Mouse (Mus musculus) right cerebral cortex, postnatal 10 days (tissue): ENCODE measurements around the gene Ece1.
A peak's percentile ranks its signal among the peaks of the same experiment; 100 is the strongest.
"Not testable (repeated sequence)": the region's sequence is repeated elsewhere in the genome, so short reads cannot be mapped to it uniquely, and the experiment has no call there.

Experiments
- DNase-seq, 2 experiments: peaks; one replicate each; pipeline ENCODE4 v3.0.0; 2021; ENCODE audit warnings: low spot score in 2 of 2

Gene Ece1

DNA sequence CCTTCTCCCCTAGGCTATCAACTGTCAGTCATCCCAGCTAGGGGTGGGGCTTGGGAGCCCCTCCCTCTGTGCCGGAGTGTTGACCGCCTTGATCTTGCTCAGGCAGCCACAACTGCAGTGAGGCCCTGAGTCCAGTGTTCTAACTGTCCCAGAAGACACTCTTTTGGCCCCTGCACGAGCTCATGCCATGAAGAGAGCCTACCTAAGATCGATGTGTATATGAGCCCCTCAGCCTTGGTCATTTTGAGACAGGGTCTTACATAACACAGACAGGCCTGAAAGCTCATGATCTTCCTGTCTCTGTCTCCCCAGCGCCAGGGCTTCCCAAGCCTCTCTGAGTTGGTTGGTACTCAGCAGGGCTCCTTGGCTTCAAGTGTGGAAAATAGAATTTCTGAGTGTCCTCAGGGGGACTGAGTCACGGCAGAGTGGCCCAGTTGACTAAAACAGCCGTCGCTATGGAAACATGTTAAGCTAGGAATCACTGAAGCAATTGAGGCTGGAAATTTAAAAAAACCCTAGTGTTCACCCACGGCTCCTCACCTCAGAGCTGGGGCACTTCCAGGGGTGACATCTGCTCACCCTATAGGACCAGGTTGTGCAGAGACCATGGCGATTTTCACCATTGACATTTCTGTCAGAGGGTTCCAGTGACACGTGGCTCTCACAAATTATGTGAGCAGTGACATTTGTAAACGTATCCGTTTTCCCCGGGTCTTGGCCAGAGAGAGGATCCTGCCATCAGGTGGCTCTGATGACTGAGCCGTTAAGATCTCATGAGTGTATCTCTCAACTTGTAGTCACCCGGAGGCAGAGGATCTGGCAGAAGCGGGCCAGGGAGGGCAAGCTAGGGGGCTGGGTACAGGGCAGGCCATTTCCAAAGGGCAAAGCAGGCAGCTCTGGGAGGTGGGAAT, 80.1 kb downstream of the Ece1 start:
- peak in 1 of 2 experiments; percentile 66 for DNase-seq

DNA sequence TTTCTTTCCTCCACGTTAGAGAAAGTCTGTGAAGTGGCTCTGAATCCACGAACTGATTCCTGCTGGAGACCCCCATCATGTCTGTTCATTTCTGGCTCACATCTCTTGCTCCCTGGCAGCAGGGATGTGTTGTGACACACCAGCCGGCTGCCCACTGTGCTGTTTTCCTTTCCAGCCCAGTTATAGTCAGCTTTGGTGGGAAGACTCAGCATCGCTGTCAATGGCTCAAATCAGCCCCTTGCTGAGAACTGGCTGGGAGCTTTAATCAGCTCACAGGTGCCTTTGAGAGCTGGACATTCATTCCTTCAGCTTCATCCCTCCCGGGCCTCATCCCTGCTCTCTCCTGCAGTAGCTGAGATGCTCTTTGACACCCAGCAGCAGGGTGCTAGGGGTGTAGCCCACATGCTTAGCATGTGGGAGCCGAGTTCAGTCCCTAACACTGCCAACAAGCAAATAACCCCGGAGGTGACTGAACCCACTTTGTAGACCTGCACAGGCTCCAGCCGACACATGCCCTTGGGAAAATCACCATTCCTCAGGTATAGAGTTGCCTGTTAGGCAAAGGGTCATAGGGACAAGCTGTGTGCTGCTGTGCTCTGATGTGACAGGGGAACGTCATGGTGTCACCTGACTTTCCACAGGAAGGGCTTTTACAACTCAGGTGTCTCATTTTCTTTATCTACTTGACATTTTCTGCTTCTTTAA, 80.9 kb downstream of the Ece1 start:
- peak; percentile 64 to 68 for DNase-seq

DNA sequence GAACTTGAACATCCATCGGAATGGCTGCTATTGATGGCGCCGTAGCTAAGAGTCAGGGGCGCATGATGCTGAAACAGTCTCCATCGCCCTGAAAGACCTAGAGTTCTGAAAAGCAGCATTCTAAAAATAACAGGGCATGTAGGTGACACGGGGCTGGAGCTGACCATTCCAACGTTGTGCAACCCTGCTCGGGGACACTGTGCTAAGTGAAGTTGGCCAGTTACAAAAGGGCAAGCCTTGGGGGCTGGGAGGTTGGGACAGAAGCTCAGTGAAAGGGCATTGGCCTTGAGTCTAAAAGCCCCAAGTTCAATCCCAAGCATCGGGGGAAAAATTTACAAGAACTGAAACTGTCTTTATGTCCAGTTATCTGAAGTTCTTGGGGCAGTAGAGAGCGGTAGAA, 81.5 kb downstream of the Ece1 start:
- DNase-seq, result no peak

DNA sequence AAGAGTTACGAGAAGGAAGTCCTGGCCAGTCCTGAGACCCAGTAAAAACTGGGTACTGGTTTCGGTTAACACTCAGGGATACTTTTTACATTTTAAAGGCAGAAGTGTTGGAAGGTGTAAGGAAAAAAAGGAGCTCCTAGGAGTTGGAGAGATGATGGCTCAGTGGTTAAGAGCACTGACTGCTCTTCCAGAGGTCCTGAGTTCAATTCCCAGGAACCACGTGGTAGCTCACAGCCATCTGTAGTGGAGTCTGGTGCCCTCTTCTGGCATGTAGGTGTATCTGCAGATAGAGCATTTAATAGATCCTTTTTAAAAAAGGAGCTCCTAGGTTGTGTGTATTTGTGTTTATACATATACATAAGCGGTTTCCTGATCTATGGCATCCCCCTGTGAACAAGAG, 83.3 kb downstream of the Ece1 start:
- DNase-seq, result no peak

DNA sequence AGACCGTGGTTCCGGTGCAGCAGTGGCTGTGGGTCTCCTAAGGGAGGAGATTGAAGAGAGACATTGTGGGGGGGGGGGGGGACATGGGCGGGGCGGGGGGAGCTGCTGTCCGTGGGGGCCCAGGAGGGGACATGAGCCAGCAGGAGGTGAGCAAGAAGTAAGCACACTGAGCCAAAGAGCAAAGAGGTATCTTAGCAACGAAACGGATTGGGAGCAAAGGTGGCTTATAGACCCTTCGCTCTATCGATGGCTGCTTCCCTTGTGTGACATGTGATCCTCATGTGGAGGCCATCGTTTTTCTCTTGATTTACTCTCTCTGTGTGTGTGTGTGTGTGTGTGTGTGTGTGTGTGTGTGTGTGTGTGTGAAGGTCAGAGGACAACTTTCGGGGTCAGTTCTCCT, 84.4 kb downstream of the Ece1 start:
- DNase-seq, result no peak

DNA sequence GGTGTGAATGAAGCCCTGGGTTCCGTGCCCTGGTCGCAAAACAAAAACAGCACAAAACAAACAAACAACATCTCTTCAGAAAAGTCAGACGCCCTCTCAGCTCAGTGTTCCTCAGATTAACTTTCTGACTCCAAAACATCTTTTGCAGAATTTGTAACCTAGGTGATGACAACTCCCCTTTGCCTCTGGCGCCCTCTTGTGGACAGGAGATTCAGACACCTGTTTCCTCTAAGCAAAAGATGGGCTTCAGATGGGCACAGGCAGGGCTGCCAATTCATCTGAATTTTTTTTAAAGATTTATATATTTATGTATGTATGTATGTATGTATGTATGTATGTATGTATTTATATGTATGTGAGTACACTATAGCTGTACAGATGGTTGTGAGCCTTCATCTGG, 90.8 kb downstream of the Ece1 start:
- DNase-seq, result peak in 1 of 2 experiments; percentile 87

DNA sequence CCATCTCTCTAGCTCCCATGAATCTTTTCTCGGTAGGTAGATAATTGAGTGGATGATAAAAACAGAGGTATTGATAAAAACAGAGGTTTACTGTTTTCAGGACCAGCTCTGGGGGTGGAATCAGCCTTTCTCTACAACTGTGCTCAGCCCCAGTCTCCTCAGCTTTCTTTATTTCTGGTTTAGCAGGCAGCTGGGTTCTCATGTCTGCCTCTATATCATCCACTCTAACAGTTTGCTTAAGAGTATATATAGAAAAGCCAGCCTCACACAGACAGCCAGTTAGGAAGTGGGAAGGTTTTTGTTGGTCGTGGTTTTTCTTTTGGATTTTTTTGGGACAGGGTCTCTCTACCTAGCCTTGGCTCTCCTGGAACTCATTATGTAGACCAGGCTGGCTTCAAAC, 92.1 kb downstream of the Ece1 start:
- no peak for DNase-seq

DNA sequence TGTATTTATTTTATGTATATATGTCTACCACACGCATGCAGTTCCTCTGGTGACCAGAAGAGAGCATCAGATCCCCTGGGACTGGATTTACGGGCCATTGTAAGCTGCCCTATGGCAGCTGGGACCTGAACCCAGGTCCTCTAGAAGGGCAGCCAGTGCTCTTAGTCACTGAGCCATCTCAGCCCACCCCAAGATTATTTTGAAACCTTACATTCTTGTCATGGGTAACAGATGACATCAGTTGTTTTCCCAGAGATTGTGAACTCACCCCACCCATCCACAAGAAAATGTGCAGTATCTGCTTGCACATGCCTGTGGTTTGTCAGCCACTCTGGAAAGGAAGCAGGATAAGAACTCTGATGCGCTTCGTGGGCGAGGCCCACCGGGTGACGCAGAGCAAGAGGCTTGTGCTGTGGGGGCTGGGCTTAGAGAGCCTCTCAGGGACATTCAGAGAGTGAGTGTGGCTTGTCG, 92.9 kb downstream of the Ece1 start:
- DNase-seq, result no peak

DNA sequence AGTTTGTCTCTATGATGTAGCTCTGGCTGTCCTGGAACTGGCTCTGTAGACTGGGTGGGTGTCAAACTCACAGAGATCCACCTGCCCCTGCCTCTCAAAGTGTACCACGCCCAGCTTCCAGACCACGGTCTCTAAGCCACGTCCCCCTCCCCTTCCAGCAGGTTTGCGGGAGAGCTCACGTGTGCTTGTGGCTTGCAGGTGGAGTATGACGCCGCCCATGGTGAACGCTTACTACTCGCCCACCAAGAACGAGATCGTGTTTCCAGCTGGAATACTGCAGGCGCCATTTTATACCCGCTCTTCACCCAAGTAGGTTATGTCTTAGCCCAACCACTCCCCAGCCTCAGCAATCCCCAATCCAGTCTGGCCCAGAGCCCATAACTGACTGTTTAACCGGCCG, 94.2 kb downstream of the Ece1 start:
- no peak for DNase-seq

DNA sequence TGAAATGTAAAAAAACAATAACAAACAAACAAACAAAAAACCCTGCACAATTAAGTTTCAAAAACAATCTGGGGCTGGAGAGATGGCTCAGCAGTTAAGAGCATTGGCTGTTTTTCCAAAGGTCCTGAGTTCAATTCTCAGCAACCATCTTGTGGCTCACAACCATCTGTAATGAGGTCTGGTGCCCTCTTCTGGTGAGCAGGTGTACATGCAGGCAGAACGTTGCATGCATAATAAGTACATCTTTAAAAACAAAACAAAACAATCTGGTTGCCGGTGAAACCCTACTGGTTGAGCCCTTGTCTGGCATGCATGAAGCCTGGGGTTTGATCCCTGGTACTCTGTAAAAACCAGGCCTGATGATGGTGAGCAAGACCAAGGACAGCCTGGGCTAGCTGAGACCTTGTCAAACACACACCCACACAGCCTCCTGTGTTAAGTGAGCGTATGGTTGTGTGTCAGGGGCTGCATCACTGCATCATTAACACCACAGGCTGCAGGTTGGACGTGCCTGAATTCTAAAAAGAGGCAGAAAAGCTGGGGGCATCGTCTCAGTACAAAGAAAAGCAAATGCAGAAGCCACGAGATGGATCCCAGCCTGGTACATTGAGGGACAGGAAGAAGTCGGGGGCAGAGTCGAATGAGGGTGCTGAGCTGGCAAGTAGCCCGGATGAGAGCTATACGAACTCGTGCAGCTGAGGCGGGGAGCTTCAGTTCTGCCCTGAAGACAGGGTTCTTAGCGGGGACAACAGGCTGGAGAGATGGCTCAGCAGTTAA, 98.0 kb downstream of the Ece1 start:
- no peak for DNase-seq

DNA sequence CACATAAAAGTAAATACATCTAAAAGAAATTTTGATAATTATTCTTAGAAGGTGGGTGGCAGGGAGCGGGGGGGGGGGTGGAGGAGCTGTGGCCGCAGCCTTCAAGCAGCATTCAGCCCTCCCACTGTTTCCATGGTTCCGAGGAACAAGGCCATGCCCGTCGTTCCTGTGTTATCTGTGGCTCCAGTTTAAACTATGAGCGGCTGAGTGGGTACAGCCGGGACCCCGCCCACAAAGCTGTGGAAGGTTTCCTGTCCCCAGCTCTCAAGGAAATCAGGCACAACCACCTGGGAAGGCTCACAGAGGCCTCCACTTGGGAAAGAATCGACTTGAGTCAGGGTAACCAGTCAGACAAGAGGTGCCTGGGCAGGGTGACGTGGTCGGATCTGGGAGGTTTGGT, 98.7 kb downstream of the Ece1 start:
- no peak for DNase-seq

DNA sequence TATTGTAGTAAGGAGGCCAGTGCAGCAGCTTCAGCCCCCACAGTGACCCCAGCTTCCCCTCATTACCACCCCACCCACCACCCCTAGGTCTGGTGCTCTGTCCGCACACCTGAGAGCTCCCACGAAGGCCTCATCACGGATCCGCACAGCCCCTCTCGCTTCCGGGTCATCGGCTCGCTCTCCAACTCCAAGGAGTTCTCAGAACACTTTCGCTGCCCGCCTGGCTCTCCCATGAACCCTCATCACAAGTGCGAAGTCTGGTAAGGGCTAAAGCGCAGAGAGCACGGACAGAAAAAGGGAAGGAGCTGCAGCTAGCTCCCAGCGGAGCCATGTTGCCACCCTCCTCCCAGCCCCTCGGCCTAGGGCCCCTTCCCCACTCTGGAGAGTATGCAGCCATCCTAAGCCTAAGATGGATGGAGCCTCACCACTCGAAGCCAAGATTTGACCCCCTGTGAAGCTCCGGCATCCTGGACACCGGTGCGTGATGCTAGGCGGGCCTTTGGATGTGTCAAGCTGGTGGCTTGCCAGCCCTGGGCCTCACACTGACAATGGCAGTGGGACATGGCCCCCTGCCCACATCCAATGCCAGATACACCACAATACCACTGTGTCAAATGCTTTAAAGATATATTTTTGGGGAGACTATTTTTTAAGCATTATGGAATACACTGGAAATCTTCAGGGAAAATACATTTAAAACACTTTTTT, 100.8 kb downstream of the Ece1 start:
- DNase-seq, result no peak

DNA sequence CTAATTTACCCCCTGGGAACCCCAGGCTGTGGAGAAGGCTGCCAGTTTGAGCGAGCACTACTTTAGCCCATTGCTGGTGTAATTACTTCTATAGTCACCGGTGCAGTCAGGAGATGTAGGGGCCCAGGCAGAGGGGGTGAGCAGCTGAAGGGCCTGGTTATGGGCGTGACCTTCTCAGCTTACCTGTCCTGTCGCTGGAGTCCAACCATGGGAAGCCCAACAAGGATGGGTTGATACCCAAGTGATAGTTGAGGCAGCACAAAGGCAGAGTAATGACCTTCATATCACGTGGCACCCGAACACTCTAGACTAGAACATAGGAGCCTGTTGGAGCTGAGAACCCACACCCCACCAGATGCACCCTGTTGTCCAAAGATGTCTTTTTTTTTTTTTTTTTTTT, 101.4 kb downstream of the Ece1 start:
- DNase-seq, result no peak

DNA sequence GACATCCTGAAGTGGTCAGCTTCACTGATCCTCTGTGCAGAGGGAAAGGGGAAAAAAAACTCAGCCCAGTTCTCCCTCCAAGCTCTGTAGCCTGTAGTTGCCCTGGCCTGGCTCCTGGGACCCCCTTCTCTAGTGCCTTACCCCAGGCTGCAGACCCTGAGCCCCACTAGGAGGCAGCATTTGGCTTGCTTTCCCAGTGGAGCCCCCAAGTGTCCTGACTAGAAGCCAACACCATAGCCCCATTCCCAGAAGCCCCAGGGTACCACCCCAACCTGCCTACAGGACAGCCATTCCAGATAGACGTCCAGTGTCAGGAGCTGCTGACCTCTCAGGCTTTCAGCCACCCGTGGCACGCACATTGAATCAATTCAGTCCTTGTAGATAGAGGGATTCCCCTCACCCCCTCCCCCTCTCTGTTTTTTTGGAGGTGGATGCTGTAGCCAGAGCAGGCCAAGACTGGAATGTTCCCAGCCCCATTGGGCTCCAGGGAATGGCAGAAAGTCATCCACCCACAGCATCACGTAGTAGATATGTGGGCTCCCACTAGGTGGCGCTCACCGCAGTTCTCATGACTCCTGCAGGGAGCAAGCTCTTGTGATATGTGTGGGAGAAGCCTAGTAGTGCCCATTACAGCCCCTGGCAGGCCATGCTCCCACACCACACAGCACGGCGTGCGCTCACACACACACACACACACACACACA, 102.0 kb downstream of the Ece1 start:
- DNase-seq, result peak; percentile 84 to 89

DNA sequence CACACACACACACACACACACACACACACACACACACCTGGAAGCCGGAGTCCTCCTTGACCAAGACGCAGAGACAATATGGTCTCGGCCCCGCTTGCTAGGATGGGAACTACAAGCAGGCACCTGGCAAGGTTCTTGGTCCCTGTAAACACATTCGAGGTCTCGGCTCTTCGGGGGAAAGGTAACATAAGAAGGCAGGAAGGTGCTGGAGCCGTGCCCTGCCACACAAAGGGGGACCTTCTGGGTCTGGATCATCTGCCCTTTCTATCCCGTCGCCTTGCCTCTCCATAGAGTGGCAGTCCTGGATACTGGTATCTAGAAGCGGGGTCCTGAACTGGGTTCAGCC, 102.5 kb downstream of the Ece1 start:
- DNase-seq, result no peak

DNA sequence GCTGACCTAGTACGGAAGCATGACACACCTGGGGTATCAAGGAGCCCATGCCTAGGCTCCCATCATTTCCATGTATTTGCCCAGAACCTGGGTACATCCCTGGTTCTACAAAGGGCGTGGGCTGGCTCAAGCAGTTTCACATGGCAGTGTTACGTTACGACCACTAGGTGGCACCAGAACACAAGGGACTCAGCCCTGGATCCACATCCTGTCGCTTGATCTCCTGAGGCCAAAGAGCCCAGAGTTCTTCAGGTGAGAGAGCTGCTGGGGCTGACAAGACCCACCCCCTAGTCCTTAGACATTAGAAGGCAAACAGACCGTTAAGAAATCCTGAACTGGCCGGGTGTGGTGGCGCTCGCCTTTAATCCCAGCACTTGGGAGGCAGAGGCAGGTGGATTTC, 106.2 kb downstream of the Ece1 start:
- peak; percentile 81 to 85 for DNase-seq

DNA sequence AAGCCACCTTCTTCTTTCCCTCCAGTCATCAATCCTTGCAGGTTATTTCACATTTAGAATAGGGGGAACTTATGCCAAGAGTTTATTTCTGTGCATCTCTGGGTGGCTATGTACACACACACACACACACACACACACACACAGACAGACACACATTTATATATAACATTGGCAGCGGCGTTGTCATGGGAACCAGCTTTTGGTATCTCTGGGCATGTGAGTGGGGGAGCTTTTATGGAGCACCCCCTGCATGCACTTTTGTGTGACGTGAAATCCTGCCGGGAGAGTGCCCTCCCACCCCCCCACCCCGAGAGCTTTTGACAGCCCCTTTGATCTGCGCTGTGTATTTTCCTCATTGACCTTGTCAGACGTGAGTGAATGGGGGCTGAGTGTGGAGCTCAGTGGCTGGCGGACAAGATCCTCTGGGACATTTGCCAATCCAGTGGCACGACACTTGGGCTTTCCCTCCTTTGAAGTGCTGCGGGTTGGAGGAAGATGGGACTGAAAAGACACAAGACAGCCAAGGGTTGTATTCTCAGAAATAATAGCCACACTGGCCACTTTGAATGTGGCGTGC, 108.7 kb downstream of the Ece1 start:
- DNase-seq, result not testable (repeated sequence)

DNA sequence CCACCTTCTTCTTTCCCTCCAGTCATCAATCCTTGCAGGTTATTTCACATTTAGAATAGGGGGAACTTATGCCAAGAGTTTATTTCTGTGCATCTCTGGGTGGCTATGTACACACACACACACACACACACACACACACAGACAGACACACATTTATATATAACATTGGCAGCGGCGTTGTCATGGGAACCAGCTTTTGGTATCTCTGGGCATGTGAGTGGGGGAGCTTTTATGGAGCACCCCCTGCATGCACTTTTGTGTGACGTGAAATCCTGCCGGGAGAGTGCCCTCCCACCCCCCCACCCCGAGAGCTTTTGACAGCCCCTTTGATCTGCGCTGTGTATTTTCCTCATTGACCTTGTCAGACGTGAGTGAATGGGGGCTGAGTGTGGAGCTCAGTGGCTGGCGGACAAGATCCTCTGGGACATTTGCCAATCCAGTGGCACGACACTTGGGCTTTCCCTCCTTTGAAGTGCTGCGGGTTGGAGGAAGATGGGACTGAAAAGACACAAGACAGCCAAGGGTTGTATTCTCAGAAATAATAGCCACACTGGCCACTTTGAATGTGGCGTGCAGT, 112.9 kb downstream of the Ece1 start:
- DNase-seq, result not testable (repeated sequence)

DNA sequence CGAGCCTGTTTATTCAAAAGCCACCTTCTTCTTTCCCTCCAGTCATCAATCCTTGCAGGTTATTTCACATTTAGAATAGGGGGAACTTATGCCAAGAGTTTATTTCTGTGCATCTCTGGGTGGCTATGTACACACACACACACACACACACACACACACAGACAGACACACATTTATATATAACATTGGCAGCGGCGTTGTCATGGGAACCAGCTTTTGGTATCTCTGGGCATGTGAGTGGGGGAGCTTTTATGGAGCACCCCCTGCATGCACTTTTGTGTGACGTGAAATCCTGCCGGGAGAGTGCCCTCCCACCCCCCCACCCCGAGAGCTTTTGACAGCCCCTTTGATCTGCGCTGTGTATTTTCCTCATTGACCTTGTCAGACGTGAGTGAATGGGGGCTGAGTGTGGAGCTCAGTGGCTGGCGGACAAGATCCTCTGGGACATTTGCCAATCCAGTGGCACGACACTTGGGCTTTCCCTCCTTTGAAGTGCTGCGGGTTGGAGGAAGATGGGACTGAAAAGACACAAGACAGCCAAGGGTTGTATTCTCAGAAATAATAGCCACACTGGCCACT, 117.1 kb downstream of the Ece1 start:
- not testable (repeated sequence) for DNase-seq

DNA sequence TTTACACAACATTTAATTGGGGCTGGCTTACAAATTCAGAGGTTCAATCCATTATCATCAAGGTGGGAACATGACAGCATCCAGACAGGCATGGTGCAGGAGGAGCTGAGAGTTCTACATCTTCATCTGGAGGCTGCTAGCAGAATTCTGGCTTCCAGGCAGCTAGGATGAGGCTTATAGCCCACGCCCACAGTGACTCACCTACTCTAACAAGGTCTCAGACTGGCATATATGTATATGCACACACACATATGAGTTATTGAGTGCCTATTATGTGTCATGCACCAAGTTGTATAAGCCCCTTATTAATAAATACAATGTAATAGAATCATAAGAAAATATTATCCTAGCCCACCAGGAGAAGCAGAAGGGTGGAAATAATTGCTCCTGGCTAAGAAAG, 120.8 kb downstream of the Ece1 start:
- DNase-seq, result no peak
